Mouse (Mus musculus) liver, adult (tissue): ENCODE measurements around the gene Ccdc134.

Experiments used
- GATA4 ChIP-seq: IDR thresholded peaks from 2 replicates; pipeline ENCODE4 v1.6.1; 2014; ENCODE audit warnings: mild to moderate bottlenecking, low read length; ENCODE audit not compliant: insufficient replicate concordance

Gene Ccdc134

GRCm38 (mm10) chr15:82184656-82185055 lies 56.9 kb downstream of the Ccdc134 start:
- no peak; the same call in 1 of the 2 replicates for TF ChIP-seq GATA4

DNA sequence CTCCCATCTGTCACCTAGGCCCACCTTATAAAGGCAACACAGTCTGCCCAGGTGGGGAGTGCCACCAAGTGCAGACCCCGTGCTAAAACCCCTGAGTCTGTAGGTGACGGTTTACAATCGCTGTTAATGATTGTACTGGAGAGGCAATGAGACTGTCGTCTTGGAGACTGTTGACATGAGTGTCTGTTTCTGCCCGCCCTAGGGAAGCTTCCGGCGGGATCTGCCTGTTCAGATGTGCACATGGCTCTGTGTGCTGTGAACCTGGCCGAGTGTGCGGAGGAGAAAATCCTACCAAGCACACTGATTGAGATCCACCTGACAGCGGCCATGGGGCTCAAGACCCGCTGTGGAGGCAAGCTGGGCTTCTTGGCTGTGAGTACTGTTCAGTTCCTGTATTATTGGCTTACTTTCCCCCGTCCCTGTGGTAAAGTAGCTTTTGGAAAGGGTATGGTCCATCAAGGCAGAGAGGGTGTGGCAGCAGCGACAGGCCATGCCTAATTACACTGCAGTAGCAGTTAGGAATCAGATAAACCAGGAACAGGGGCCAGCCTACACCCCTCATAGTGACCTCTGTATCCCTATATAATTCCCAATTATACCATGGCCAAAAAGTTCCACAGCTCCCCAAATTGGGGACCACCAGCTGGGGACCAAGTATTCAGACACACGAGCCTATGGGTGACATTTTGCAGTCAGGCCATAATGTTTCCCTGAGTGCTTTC lies 57.5 kb downstream of the Ccdc134 start:
- TF ChIP-seq GATA4 = no peak

- TF ChIP-seq GATA4 = no peak
Observed at GRCm38 (mm10) chr15:82186131-82186530, 58.4 kb downstream of the Ccdc134 start.

DNA sequence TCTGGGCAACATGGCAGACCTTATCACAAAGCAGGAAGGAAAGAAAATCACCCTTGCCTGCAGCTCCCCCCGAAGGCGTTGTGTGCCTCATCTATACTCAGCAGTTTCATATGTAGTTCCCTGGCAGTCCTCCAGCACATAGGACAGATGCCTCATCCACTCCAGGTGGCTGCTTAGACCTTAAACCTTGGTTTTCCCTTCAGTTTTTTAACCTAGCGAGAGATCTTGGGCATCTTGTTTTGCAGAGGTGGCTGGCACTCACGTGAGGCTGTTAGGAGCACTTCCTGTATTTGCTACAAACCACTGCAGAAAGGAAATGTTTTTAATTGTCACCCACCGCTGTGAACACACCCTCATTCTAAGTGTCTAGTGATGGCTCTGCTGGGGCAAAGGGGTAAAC lies 59.2 kb downstream of the Ccdc134 start:
- TF ChIP-seq GATA4 = no peak

GRCm38 (mm10) chr15:82187401-82187800 lies 59.7 kb downstream of the Ccdc134 start:
- TF ChIP-seq GATA4 = no peak

- no peak for TF ChIP-seq GATA4
Observed at GRCm38 (mm10) chr15:82187924-82188323, 60.2 kb downstream of the Ccdc134 start.

- TF ChIP-seq GATA4 = no peak
Observed at GRCm38 (mm10) chr15:82188481-82189240, 60.9 kb downstream of the Ccdc134 start.
